Mouse (Mus musculus) midbrain, embryonic 13.5 days (tissue): Measurements from ENCODE around the gene Uqcr11. TPM values are rescaled to one million over a fixed set of nuclear protein-coding genes. Genes with fewer than 3 reads are reported as not detected.
A peak's percentile ranks its signal among the peaks of the same experiment; 100 is the strongest.

ENCODE experiments used
- ATAC-seq: fragments of 200-750 bp; cut with Nextera tagmentation; 2 replicates; pipeline ENCODE4 v1.8.0; 2017; ENCODE audit warnings: mild to moderate bottlenecking, moderate TSS enrichment, moderate library complexity
- H3K27ac ChIP-seq: fragments of 300-500 bp; sonication (generic); 2 replicates; pipeline ENCODE4 v1.5.1; 2015; ENCODE audit warnings: inconsistent platforms, mild to moderate bottlenecking, moderate library complexity
- H3K27me3 ChIP-seq: fragments of 300-500 bp; sonication (generic); 2 replicates; pipeline ENCODE4 v1.6.1; 2015; ENCODE audit warnings: mild to moderate bottlenecking, inconsistent platforms
- H3K36me3 ChIP-seq: fragments of 300-500 bp; sonication (generic); 2 replicates; pipeline ENCODE4 v1.6.1; 2015; ENCODE audit warnings: mild to moderate bottlenecking, inconsistent platforms
- H3K4me1 ChIP-seq: fragments of 300-500 bp; sonication (generic); replicated peaks from 2 replicates; pipeline ENCODE4 v1.6.1; 2015; ENCODE audit warnings: inconsistent platforms
- H3K4me2 ChIP-seq: fragments of 300-500 bp; sonication (generic); replicated peaks from 2 replicates; pipeline ENCODE4 v1.6.1; 2015; ENCODE audit warnings: moderate library complexity, mild to moderate bottlenecking, inconsistent platforms
- H3K4me3 ChIP-seq: fragments of 300-500 bp; sonication (generic); replicated peaks from 2 replicates; pipeline ENCODE4 v1.5.1; 2015; ENCODE audit warnings: mild to moderate bottlenecking, inconsistent platforms
- H3K9ac ChIP-seq: fragments of 300-500 bp; sonication (generic); replicated peaks from 2 replicates; pipeline ENCODE4 v1.6.1; 2015; ENCODE audit warnings: mild to moderate bottlenecking, inconsistent platforms
- H3K9me3 ChIP-seq: fragments of 300-500 bp; sonication (generic); 2 replicates; pipeline ENCODE4 v1.6.1; 2016; ENCODE audit warnings: mild to moderate bottlenecking, inconsistent platforms
- WGBS: fragments of 180-500 bp; shearing (Covaris S2); methylation state at CpG from one replicate; pipeline ENCODE4 v1.1.7; 2015; 5-methylcytosine and 5-hydroxymethylcytosine counted together
- microRNA-seq: library from miRNA; unstranded; fragments of <30 nt; microRNA quantifications from one replicate; pipeline ENCODE4, GENCODE M21; 2016
- polyA plus RNA-seq: library from polyadenylated mRNA; unstranded; fragments of >200 nt; fragmentation: Nextera tagmentation; extraction: Ambion mirVana; gene quantifications from 2 replicates; pipeline ENCODE4 v1.2.1, GENCODE M21; 2015

Gene Uqcr11
- polyA plus RNA-seq, 1 experiment from 2014 or later = 572 TPM

DNA sequence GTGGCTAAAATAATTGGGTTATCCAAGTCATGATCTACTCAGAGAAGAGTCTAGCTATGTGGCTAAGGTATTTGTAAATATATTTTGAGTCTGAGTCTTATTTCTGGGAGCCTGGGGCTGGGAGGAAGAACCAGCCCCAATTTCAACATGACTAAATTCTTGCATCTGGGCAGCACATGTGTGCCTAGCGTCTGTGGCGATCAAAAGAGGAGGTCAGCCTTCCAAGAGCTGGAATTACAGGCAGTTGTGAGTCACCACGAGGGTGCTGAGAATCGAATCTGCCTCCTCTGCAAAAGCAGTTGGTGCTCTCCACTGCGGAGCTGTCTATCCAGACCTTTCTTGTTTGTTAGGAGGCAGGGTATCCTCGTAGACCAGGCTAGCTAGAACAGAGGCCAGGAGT lies 40.9 kb downstream of the Uqcr11 start:
- H3K4me2 ChIP-seq = no peak overlapping the region
- no peaks in the 10 kb centered on the region for H3K36me3 ChIP-seq
- no peak overlapping the region for H3K4me3 ChIP-seq
- H3K27ac ChIP-seq = no peak overlapping the region
- H3K9ac ChIP-seq = no peak overlapping the region
- no peaks in the 10 kb centered on the region for H3K9me3 ChIP-seq
- peaks cover 7% of the 10 kb centered on the region for H3K4me1 ChIP-seq
- H3K27me3 ChIP-seq = peaks cover 12% of the 10 kb centered on the region; the same call in 1 of the 2 replicates
- ATAC-seq = no peak
- 69% methylated on average over 6 of the region's 6 CpGs for WGBS

DNA sequence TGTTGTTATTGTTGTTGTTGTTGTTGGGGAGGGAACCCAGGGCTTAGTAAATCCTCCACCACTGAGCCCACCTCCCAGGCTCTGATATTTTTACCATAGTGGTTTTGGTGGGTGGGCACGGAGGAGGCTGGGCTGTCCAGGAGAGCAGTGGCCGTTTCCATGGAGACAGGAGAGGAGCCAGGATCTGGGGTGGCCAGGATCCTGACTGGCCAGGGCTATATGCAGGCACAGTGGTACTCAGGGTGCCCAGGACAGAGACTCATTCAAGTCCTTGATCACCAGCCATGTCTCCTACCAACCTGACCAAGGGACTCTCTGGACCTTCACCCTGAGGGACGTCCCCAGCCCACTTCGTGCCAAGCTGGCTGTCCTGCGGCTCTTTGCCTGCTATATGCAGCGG lies 42.9 kb downstream of the Uqcr11 start:
- 27% methylated on average over 6 of the region's 6 CpGs for WGBS
- Histone ChIP-seq H3K4me2 (no peak overlapping the region), H3K36me3 (no peaks in the 10 kb centered on the region), H3K9me3 (no peaks in the 10 kb centered on the region), H3K27me3 (peaks cover 31% of the 10 kb centered on the region), H3K4me3 (no peak overlapping the region), H3K27ac (no peak overlapping the region), H3K9ac (no peak overlapping the region; the same call in 1 of the 2 replicates), H3K4me1 (peaks cover 7% of the 10 kb centered on the region)
- ATAC-seq = peak; percentile 58; the same call in 1 of the 2 replicates

DNA sequence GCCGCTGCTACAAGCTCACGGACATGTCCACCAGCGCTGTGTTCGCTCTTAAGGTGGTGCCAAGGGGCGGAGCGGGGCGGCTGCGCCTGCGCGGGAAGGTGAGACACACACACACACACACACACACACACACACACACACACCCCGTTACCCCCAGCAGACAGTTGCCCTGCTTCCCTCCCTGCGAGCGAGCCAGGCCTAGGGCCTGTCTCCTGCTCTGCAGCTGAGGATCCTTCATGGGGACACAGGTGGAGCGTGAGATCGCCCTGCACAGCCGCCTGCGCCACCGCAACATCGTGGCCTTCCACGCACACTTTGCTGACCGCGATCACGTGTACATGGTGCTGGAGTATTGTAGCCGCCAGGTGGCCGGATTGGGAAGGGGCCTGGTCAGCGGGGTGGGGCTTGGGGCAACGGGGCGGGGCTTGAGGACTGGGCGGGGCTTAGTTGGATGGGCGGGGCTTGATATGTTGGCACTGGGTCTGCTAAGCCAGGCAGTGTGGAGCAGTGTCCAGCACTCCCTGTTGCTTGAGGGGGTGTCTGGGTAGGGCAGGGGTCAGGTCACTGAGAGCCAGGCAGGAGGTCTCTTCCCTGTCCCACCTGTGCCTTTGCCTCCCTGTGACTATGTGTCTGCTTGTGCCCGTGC lies 48.5 kb downstream of the Uqcr11 start:
- peak overlapping the region; percentile 46 for H3K4me2 ChIP-seq
- H3K4me3 ChIP-seq = peak overlapping the region; percentile 28
- H3K4me1 ChIP-seq = peaks cover 17% of the 10 kb centered on the region
- no peak overlapping the region for H3K27ac ChIP-seq
- 7% methylated on average over 31 of the region's 31 CpGs for WGBS
- no peaks in the 10 kb centered on the region for H3K36me3 ChIP-seq
- no peaks in the 10 kb centered on the region for H3K9me3 ChIP-seq
- peaks cover 80% of the 10 kb centered on the region for H3K27me3 ChIP-seq
- ATAC-seq = peak; percentile 66
- peak overlapping the region; percentile 42; the same call in 1 of the 2 replicates for H3K9ac ChIP-seq

DNA sequence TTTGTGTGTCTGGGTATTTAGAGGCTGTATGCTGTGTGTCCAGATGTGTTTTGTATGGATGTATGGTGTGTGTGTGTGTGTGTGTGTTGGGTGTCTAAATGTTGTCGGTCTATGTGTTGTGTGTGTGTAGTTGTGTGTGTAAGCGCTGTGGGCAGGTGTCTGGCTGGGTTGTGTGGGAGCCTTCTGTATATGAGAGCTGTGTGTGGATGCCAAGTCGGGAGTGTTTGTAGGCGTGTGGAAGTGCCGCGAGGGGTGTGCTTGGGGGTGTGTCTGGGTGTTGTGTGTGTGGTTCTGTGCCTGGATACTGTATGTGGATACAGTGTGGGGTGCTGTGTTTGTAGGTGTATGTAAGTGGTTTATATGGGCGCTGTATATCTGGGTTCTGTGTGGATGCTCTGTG lies 49.3 kb downstream of the Uqcr11 start:
- peaks cover 82% of the 10 kb centered on the region for H3K27me3 ChIP-seq
- peak overlapping the region; percentile 46; the same call in 1 of the 2 replicates for H3K4me2 ChIP-seq
- H3K4me3 ChIP-seq = peak overlapping the region; percentile 28

DNA sequence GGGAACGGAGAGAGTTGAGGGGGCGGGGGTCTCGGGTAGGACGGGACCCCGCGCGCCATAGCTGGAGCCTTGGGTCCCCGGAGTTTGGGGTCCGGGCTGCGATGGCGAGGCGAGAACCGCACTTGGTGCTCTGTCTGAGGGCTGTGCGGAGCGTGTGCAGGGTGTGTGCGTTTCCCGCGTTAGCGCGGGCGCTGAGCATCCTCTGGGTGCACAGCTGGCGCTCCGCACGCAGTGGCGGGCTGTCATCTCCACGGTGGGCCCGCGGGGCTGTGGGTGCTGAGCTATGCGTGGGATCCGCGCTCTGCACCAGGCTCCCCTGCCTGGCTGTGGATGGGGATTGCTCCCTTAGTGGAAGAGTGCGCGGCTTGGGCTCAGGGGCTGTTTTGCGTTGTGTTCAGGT lies 49.9 kb downstream of the Uqcr11 start:
- H3K9ac ChIP-seq = peak overlapping the region; percentile 21; the same call in 1 of the 2 replicates

More for the DNA sequence above, 49.3 kb downstream of the Uqcr11 start:
- Histone ChIP-seq H3K36me3 (no peaks in the 10 kb centered on the region), H3K9ac (no peak overlapping the region), H3K4me1 (peaks cover 17% of the 10 kb centered on the region), H3K27ac (no peak overlapping the region), H3K9me3 (no peaks in the 10 kb centered on the region)
- peak; percentile 6; the same call in 1 of the 2 replicates for ATAC-seq
- 31% methylated on average over 7 of the region's 7 CpGs for WGBS

DNA sequence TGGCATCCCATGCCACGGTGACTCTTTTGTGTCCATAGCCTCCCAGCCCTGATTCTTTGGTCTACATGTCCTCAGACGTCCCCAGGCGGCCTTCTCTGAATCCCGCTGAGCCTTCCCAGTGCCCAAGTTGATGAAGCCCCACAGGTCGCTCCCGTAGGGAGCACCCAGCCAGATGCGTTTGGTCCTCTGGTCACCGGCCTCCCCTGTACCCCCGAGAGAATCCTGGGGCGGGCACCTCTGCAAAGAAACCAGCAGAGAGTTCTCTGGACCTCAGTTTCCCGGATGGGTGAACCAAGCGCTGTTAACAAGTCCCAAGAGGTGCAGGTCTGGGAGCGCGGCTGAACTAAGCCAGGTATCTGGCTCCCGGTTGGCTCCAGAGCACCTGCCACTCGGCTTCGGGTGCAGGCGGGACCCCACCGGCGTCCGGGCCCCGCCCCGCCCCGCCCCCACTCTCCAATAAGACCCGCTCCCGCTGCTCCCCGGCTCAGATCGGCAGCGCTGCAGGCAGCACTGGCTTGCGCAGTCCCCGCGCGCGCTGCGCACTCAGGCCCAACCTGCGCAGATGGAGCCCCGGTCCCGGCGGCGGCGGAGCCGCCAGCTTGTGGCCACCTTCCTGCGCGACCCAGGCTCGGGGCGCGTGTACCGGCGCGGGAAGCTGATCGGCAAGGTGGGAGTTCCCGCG lies 50.5 kb downstream of the Uqcr11 start, which contains the start of gene Plk5:
Gene Plk5, plus strand, starts transcription at position 459 of the 682 bp plus-strand sequence.
- Histone ChIP-seq H3K9ac (peak within 1 kb of the TSS; percentile 21; the same call in 1 of the 2 replicates), H3K27me3 (peaks cover 94% of the 10 kb centered on the region), H3K4me3 (peak within 1 kb of the TSS; percentile 36), H3K36me3 (no peaks in the 10 kb centered on the region), H3K9me3 (no peaks in the 10 kb centered on the region), H3K4me1 (peaks cover 17% of the 10 kb centered on the region), H3K27ac (no peak within 1 kb of the TSS), H3K4me2 (peak within 1 kb of the TSS; percentile 50)
- no peak for ATAC-seq
- WGBS = 1% methylated on average over 50 of the region's 53 CpGs

More for the DNA sequence above, 49.9 kb downstream of the Uqcr11 start:
- peak overlapping the region; percentile 50 for H3K4me2 ChIP-seq
- H3K27ac ChIP-seq = no peak overlapping the region
- peak overlapping the region; percentile 36 for H3K4me3 ChIP-seq
- WGBS = 1% methylated on average over 34 of the region's 34 CpGs
- H3K9me3 ChIP-seq = no peaks in the 10 kb centered on the region
- no peaks in the 10 kb centered on the region for H3K36me3 ChIP-seq
- H3K27me3 ChIP-seq = peaks cover 88% of the 10 kb centered on the region
- peaks cover 17% of the 10 kb centered on the region for H3K4me1 ChIP-seq
- no peak for ATAC-seq

DNA sequence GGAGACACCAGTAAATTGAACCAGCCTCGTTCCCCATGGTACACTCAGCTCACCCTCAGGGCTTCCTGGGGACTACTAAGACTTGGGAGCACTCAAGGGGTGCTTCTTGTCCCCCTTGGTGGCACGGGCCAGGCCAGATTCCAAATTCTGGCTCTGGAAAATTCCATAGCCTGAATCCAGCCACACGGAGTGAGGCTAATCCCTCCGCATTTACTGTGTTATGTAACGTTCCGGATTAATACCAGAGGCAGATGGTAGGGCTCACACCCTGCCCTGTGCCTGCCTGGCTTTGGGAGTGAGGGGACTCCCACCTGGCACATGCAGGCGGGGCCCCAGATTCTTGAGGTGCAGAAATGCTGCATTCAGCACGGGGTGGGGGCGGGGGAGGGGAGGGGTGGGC lies 51.2 kb downstream of the Uqcr11 start:
- Histone ChIP-seq H3K27me3 (peaks cover 98% of the 10 kb centered on the region), H3K4me3 (no peak overlapping the region), H3K9ac (no peak overlapping the region), H3K4me1 (peaks cover 17% of the 10 kb centered on the region), H3K27ac (no peak overlapping the region), H3K9me3 (no peaks in the 10 kb centered on the region), H3K36me3 (no peaks in the 10 kb centered on the region), H3K4me2 (no peak overlapping the region)
- ATAC-seq = no peak
- WGBS = 4% methylated on average over 9 of the region's 9 CpGs

Small RNAs within 50 kb of the gene (microRNA-seq; reads per million reads assigned to microRNA genes)
- gene Gm22721 = not detected

Other genes with a start within 250 kb of the Uqcr11 start
- gene Cirbp, start 240.8 kb downstream of the Uqcr11 start, polyA plus RNA-seq = 354 and 412 TPM in 2 replicates
- gene 1600002K03Rik, start 233.9 kb downstream of the Uqcr11 start, polyA plus RNA-seq = 11.9 and 14.5 TPM in 2 replicates
- 34.5 and 41.3 TPM in 2 replicates for gene Efna2, start 227.3 kb downstream of the Uqcr11 start, polyA plus RNA-seq
- 91.4 and 98.4 TPM in 2 replicates for gene Mum1, start 180.4 kb downstream of the Uqcr11 start, polyA plus RNA-seq
- 244 and 265 TPM in 2 replicates for gene Ndufs7, start 157.7 kb downstream of the Uqcr11 start, polyA plus RNA-seq
- 20.9 and 22.3 TPM in 2 replicates for gene Gamt, start 145.8 kb downstream of the Uqcr11 start, polyA plus RNA-seq
- 62.9 and 66.1 TPM in 2 replicates for gene Dazap1, start 145.3 kb downstream of the Uqcr11 start, polyA plus RNA-seq
- 631 and 653 TPM in 2 replicates for gene Rps15, start 114.4 kb downstream of the Uqcr11 start, polyA plus RNA-seq
- gene Apc2, start 110.9 kb downstream of the Uqcr11 start, polyA plus RNA-seq = 182 and 209 TPM in 2 replicates
- gene 2310011J03Rik, start 86.3 kb downstream of the Uqcr11 start, polyA plus RNA-seq = 27.8 and 33.4 TPM in 2 replicates
- gene Pcsk4, start 77.3 kb downstream of the Uqcr11 start, polyA plus RNA-seq = 1.9 and 2.1 TPM in 2 replicates
- gene Reep6, start 76.9 kb downstream of the Uqcr11 start, polyA plus RNA-seq = 3.0 and 3.1 TPM in 2 replicates
- 0.39 and 0.61 TPM in 2 replicates for gene Adamtsl5, start 58.4 kb downstream of the Uqcr11 start, polyA plus RNA-seq
- 0.96 and 1.3 TPM in 2 replicates for gene Plk5, start 50.4 kb downstream of the Uqcr11 start, polyA plus RNA-seq
- gene Mex3d, start 19.2 kb downstream of the Uqcr11 start, polyA plus RNA-seq = 15.9 and 18.6 TPM in 2 replicates
- 243 and 257 TPM in 2 replicates for gene Mbd3, start 7.3 kb downstream of the Uqcr11 start, polyA plus RNA-seq
- gene Tcf3, start 26.8 kb upstream of the Uqcr11 start, polyA plus RNA-seq = 67.7 and 82.3 TPM in 2 replicates
- gene Onecut3, start 88.0 kb upstream of the Uqcr11 start, polyA plus RNA-seq = 2.6 and 3.0 TPM in 2 replicates
- 0.94 and 1.1 TPM in 2 replicates for gene Atp8b3, start 132.3 kb upstream of the Uqcr11 start, polyA plus RNA-seq
- 28.8 and 32.6 TPM in 2 replicates for gene Rexo1, start 154.7 kb upstream of the Uqcr11 start, polyA plus RNA-seq
- 3.7 and 4.5 TPM in 2 replicates for gene Klf16, start 170.5 kb upstream of the Uqcr11 start, polyA plus RNA-seq
- 78.5 and 93.4 TPM in 2 replicates for gene Abhd17a, start 183.5 kb upstream of the Uqcr11 start, polyA plus RNA-seq
- gene Scamp4, start 196.0 kb upstream of the Uqcr11 start, polyA plus RNA-seq = 60.2 and 60.3 TPM in 2 replicates
- 6.1 and 7.6 TPM in 2 replicates for gene Adat3, start 196.1 kb upstream of the Uqcr11 start, polyA plus RNA-seq
- gene Gm49322, start 199.2 kb upstream of the Uqcr11 start, polyA plus RNA-seq = 4.0 and 4.9 TPM in 2 replicates
- gene Csnk1g2, start 216.0 kb upstream of the Uqcr11 start, polyA plus RNA-seq = 73.8 and 115 TPM in 2 replicates